Mouse (Mus musculus) left cerebral cortex, postnatal 36 days (tissue): ENCODE measurements at regions not wholly inside any gene's neighbourhood (a gene's known extent, or its start where the extent isn't known, plus 50 kb on each side); places are given as distances from the start of the nearest gene placed in this dataset.

Experiments
- DNase-seq, 2 experiments: peaks; one replicate each; pipeline ENCODE4 v3.0.0; 2021 to 2022; ENCODE audit warnings: low spot score in 2 of 2, mixed read lengths in 1 of 2
- intact Hi-C: fragments of 180-260 bp; cut with DNase I; formaldehyde crosslinking; loops from one replicate; pipeline ENCODE4 v1.15.1; 2025

GRCm38 (mm10) chr1:194226550-194227160 is 391.4 kb upstream of the Plxna2 start:
- no peak for DNase-seq
- intact Hi-C loops = loop anchor here (10.0 kb wide), 1 partner anchor 388 kb away; the partner anchor contains the start of gene Plxna2

- DNase-seq = no peak
- intact Hi-C loops = loop anchor here (10.0 kb wide), 1 partner anchor 389 kb away; the partner anchor contains the start of gene Plxna2
These were observed 392.2 kb upstream of the Plxna2 start for GRCm38 (mm10) chr1:194225786-194226185.

- no peak for DNase-seq
- intact Hi-C loops = loop anchor here (5.0 to 10.0 kb wide), 2 partner anchors 391 to 522 kb away; partner anchors contain the start of gene Plxna2
These were observed 394.0 kb upstream of the Plxna2 start for GRCm38 (mm10) chr1:194224046-194224445.

- DNase-seq = no peak
- intact Hi-C loops = loop anchor here (5.0 to 10.0 kb wide), 2 partner anchors 391 to 521 kb away; partner anchors contain the start of gene Plxna2
These were observed 394.4 kb upstream of the Plxna2 start for GRCm38 (mm10) chr1:194223610-194224009.

GRCm38 (mm10) chr1:194223015-194223414 is 395.0 kb upstream of the Plxna2 start:
- intact Hi-C loops = loop anchor here (5.0 to 10.0 kb wide), 2 partner anchors 392 to 521 kb away; partner anchors contain the start of gene Plxna2
- peak; percentile 51 to 71 for DNase-seq

- DNase-seq = no peak
- intact Hi-C loops = no loop called here
These were observed 409.7 kb upstream of the Plxna2 start for GRCm38 (mm10) chr1:194208034-194209000.

GRCm38 (mm10) chr1:194197516-194197915 is 420.5 kb upstream of the Plxna2 start:
- intact Hi-C loops = no loop called here
- no peak for DNase-seq

GRCm38 (mm10) chr1:194182293-194182692 is 435.7 kb upstream of the Plxna2 start:
- no peak for DNase-seq
- intact Hi-C loops = no loop called here

GRCm38 (mm10) chr1:194161469-194161868 is 456.5 kb upstream of the Plxna2 start:
- no peak for DNase-seq
- intact Hi-C loops = no loop called here

- intact Hi-C loops = no loop called here
- DNase-seq = peak in 1 of 2 experiments; percentile 10
These were observed 457.1 kb upstream of the Plxna2 start for GRCm38 (mm10) chr1:194160761-194161461.

DNA sequence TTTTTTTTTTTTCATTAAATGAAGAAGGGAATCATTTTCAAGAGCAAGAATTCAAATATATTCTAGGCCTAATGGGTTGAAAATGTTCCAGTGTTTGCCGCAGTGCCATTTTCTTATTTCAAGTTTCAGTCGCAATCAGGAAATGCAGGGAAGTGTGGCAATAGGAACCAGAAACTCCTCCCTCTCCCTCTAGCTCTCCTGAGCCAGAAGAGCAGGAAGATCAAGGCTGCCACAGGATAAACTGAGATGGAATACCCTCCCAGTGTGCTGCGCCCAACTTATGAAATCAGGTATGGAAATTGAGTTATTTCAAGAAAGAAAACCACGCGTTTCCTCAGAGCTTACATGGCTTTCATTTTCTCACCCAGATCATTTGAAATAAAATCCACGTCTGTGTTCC is 460.8 kb upstream of the Plxna2 start:
- intact Hi-C loops = no loop called here
- no peak for DNase-seq

GRCm38 (mm10) chr1:194148416-194149364 is 469.3 kb upstream of the Plxna2 start:
- DNase-seq = peak in 1 of 2 experiments; percentile 10
- intact Hi-C loops = no loop called here

DNA sequence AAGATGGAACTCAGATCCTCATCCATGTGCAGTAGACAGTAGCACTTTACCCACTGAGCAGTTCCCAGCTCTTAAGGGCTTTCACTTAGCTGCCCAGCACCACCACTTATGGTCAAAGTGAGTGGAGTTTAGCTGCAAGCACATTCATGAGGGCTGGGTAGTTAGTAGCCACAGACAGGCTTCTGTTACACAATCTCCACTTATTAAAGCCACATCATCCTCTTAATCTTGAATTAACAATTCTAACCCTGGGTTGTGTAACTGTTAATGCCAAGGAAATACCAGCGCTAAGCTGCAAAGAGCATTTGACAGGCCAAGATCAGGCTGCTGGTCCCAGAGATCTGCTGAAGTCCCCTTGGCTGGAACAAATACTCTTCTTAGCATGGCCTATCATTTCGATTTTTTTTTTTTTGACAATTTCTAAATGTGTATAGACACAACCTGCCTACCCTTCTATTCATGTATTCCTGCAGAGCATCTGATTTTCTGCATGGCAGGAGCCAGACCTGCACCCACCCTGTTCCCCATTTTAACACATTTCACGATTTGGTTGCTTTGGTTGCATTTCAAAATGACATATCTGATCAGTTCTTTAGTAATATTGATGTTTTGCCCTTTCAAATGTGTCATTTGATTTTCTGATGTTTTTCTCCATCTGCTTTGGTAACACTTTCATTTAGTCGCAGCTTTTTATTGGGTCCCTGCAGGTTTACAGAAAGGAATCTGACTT is 500.2 kb upstream of the Plxna2 start:
- DNase-seq = no peak
- intact Hi-C loops = no loop called here

DNA sequence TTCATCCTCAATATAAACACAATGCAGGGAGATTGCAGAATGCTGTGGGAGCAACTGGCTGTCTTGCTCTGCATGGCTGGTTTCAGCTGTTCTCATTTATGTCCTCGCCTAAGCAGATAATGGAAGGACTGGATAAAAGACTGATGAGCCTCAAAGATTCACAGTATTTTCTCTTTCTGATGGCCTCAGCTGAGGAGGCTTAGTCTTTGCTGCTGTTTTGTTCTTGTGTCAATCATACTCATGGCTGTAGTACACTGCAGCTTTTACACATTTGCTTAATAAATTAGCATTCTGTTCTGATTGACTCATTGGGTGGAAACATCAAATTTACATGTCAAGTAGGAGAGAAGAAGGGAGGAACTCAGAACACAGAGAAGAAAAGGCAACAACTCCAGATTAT is 503.6 kb upstream of the Plxna2 start:
- intact Hi-C loops = no loop called here
- no peak for DNase-seq

DNA sequence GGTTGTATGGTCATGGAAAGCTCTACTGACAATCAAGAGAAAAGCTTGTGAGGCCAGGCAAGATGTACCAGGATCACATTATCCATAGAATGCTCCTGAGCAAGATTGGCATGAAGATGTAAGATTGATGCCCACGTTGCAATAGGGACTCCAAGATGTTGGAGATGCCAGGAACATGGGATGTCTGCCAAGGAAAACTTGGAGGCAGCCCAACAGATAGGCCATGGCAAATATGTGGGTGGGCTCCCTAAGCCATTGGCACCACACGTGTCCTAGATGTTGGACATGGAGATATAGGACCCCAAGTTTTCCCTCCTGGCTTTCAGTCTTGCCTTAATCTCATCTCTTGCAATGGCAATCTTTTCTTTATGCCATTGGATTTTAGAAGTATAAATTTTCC is 506.1 kb upstream of the Plxna2 start:
- no peak for DNase-seq
- intact Hi-C loops = no loop called here

DNA sequence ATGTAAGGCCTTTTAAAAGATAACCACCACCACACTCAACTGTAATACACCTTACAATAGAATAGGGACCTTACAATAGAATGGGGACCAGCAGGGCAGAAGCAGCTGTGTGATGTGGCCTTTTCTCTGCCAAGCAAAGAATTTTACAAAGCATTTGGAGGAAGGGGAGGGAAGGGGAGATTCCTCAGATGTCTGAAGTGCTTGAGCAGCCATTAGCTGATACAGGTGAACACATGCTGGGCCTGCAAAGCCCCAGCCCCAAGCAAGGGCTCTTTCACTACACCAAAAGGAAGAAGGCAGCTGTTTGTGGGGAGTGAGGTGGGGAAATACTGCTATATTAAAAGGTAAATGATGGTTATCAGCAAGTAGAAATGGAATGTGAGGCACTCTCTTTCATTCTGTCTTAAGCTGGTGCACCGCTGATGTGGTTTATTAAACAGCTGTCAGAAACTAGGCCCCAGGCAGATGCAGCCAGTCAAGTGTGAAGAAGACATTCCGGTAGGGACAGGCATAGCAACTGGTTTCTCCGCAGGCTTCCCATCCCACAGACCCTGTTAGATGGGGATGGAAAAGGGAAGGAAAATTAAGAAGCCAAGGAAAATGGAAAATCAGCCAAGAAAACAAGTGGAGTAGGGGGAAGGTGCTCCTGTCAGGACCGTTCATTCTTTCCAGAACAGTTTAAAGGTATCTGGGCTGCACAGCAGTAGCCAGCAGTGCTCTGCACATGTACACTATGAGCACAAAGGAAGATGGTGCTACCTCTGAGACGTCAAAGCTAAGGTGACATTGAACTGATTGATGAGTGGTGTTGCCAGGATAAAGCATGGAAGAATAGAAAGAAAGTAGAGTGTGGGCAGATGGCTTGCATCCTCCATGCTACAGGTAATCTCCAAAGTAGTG is 508.6 kb upstream of the Plxna2 start:
- no peak for DNase-seq
- intact Hi-C loops = no loop called here

DNA sequence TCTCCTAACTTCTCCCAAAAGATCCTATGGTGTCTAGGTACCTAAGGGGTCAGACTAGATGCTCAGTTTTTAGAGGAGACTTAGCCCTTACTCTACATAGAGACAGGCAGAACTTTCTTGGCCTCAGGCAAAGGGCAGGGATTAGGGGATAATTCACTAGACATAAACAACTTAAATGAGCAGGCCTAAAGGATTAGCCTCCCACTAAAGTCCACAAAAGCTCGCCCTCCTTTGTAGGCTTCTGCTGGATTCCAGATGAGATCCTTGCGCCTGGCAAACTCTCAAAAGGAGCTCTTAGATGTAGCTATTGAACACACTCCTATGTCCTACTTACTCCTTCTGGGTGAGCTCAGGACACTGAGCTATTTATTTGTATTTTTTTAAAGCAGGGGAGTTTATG is 509.9 kb upstream of the Plxna2 start:
- intact Hi-C loops = no loop called here
- no peak for DNase-seq
